Mouse (Mus musculus) stomach, embryonic 14.5 days (tissue): Measurements from ENCODE around the gene Rag2. TPM values are rescaled to one million over a fixed set of nuclear protein-coding genes. Genes with fewer than 3 reads are reported as not detected.

Experiments used
- ATAC-seq: fragments of 200-750 bp; cut with Nextera tagmentation; 2 replicates; pipeline ENCODE4 v1.8.0; 2017; ENCODE audit warnings: low read depth, moderate TSS enrichment; ENCODE audit not compliant: insufficient number of reproducible peaks, insufficient read depth, low FRiP score
- H3K27ac ChIP-seq: fragments of 300-500 bp; sonication (generic); 2 replicates; pipeline ENCODE4 v1.5.1; 2014; ENCODE audit warnings: mild to moderate bottlenecking, low read length, moderate library complexity, mixed read lengths
- H3K27me3 ChIP-seq: fragments of 300-500 bp; sonication (generic); 2 replicates; pipeline ENCODE4 v1.6.1; 2014; ENCODE audit warnings: low read length, control low read depth, mixed read lengths; ENCODE audit not compliant: control insufficient read depth, insufficient read depth
- H3K36me3 ChIP-seq: fragments of 300-500 bp; sonication (generic); 2 replicates; pipeline ENCODE4 v1.6.1; 2014; ENCODE audit warnings: mild to moderate bottlenecking, control low read depth, low read length, moderate library complexity, mixed read lengths; ENCODE audit not compliant: control insufficient read depth, insufficient read depth
- H3K4me1 ChIP-seq: fragments of 300-500 bp; sonication (generic); 2 replicates; pipeline ENCODE4 v1.6.1; 2014; ENCODE audit warnings: low read length, control low read depth, mixed read lengths; ENCODE audit not compliant: control insufficient read depth, insufficient read depth
- H3K4me2 ChIP-seq: fragments of 300-500 bp; sonication (generic); replicated peaks from 2 replicates; pipeline ENCODE4 v1.6.1; 2014; ENCODE audit warnings: low read depth, low read length, control low read depth
- H3K4me3 ChIP-seq: fragments of 300-500 bp; sonication (generic); 2 replicates; pipeline ENCODE4 v1.5.1; 2014; ENCODE audit warnings: low read depth, low read length, control low read depth
- H3K9ac ChIP-seq: fragments of 300-500 bp; sonication (generic); replicated peaks from 2 replicates; pipeline ENCODE4 v1.6.1; 2014; ENCODE audit warnings: low read depth, mild to moderate bottlenecking, control low read depth, low read length, moderate library complexity, mixed read lengths
- H3K9me3 ChIP-seq: fragments of 300-500 bp; sonication (generic); 2 replicates; pipeline ENCODE4 v1.6.1; 2016; ENCODE audit warnings: low read depth, low read length, control low read depth; ENCODE audit not compliant: control insufficient read depth
- WGBS: fragments of 180-500 bp; shearing (Covaris S2); extraction: QIAGEN DNeasy Blood & Tissue Kit; methylation state at CpG from one replicate; pipeline ENCODE4 v1.1.7; 2014; 5-methylcytosine and 5-hydroxymethylcytosine counted together
- polyA plus RNA-seq: library from polyadenylated mRNA; unstranded; fragments of >200 nt; fragmentation: Nextera tagmentation; extraction: Ambion mirVana; gene quantifications from 2 replicates; pipeline ENCODE4 v1.2.1, GENCODE M21; 2014

Rag2 gene
- polyA plus RNA-seq = not detected in 2 replicates

GRCm38 (mm10) chr2:101624526-101624925 is at the start of gene Rag2:
Gene Rag2 (plus strand): TSS chr2:101624718.
- Histone ChIP-seq H3K27ac (no peak within 1 kb of the TSS), H3K4me2 (no peak within 1 kb of the TSS), H3K9ac (no peak within 1 kb of the TSS), H3K4me3 (no peak within 1 kb of the TSS), H3K27me3 (no peaks in the 10 kb centered on the region), H3K36me3 (no peaks in the 10 kb centered on the region), H3K4me1 (no peaks in the 10 kb centered on the region; the same call in 1 of the 2 replicates), H3K9me3 (no peaks in the 10 kb centered on the region)
- no peak for ATAC-seq
- 36% methylated on average over 4 of the region's 4 CpGs for WGBS

GRCm38 (mm10) chr2:101577243-101577642 is 47.3 kb upstream of the Rag2 start:
- Histone ChIP-seq H3K9ac (no peak overlapping the region), H3K9me3 (no peaks in the 10 kb centered on the region), H3K4me3 (no peak overlapping the region), H3K27ac (no peak overlapping the region), H3K4me2 (no peak overlapping the region), H3K36me3 (no peaks in the 10 kb centered on the region), H3K4me1 (no peaks in the 10 kb centered on the region), H3K27me3 (no peaks in the 10 kb centered on the region)
- WGBS = 48% methylated on average over 4 of the region's 4 CpGs
- no peak for ATAC-seq

GRCm38 (mm10) chr2:101580027-101580426 is 44.5 kb upstream of the Rag2 start:
- Histone ChIP-seq H3K4me1 (no peaks in the 10 kb centered on the region), H3K9ac (no peak overlapping the region), H3K4me2 (no peak overlapping the region), H3K4me3 (no peak overlapping the region), H3K27me3 (no peaks in the 10 kb centered on the region), H3K27ac (no peak overlapping the region), H3K36me3 (no peaks in the 10 kb centered on the region), H3K9me3 (no peaks in the 10 kb centered on the region)
- no peak for ATAC-seq
- 89% methylated on average over 2 of the region's 2 CpGs for WGBS

- H3K27ac ChIP-seq = no peak overlapping the region
- H3K36me3 ChIP-seq = no peaks in the 10 kb centered on the region
- ATAC-seq = no peak
- 71% methylated on average over 1 of the region's 1 CpGs for WGBS
- H3K27me3 ChIP-seq = no peaks in the 10 kb centered on the region
- H3K4me2 ChIP-seq = no peak overlapping the region
- no peaks in the 10 kb centered on the region for H3K9me3 ChIP-seq
- no peaks in the 10 kb centered on the region for H3K4me1 ChIP-seq
- no peak overlapping the region for H3K4me3 ChIP-seq
- H3K9ac ChIP-seq = no peak overlapping the region
These were observed 44.1 kb upstream of the Rag2 start for GRCm38 (mm10) chr2:101580428-101580827.

GRCm38 (mm10) chr2:101580977-101581376 is 43.5 kb upstream of the Rag2 start:
- no peak overlapping the region for H3K27ac ChIP-seq
- ATAC-seq = no peak
- no peaks in the 10 kb centered on the region for H3K4me1 ChIP-seq
- H3K4me2 ChIP-seq = no peak overlapping the region
- 73% methylated on average over 3 of the region's 3 CpGs for WGBS
- H3K9ac ChIP-seq = no peak overlapping the region
- no peaks in the 10 kb centered on the region for H3K9me3 ChIP-seq
- H3K4me3 ChIP-seq = no peak overlapping the region
- no peaks in the 10 kb centered on the region for H3K27me3 ChIP-seq
- no peaks in the 10 kb centered on the region for H3K36me3 ChIP-seq

- no peaks in the 10 kb centered on the region for H3K27me3 ChIP-seq
- 90% methylated on average over 3 of the region's 3 CpGs for WGBS
- no peak overlapping the region for H3K4me3 ChIP-seq
- no peak overlapping the region for H3K4me2 ChIP-seq
- H3K9me3 ChIP-seq = no peaks in the 10 kb centered on the region
- H3K9ac ChIP-seq = no peak overlapping the region
- no peaks in the 10 kb centered on the region for H3K36me3 ChIP-seq
- no peak for ATAC-seq
- H3K4me1 ChIP-seq = no peaks in the 10 kb centered on the region
- no peak overlapping the region for H3K27ac ChIP-seq
These were observed 43.1 kb upstream of the Rag2 start for GRCm38 (mm10) chr2:101581418-101581817.

GRCm38 (mm10) chr2:101591356-101591755 is 33.2 kb upstream of the Rag2 start:
- no peak for ATAC-seq
- no peaks in the 10 kb centered on the region for H3K27me3 ChIP-seq
- WGBS = 67% methylated on average over 8 of the region's 8 CpGs
- H3K36me3 ChIP-seq = no peaks in the 10 kb centered on the region
- H3K27ac ChIP-seq = no peak overlapping the region
- H3K9me3 ChIP-seq = no peaks in the 10 kb centered on the region
- no peak overlapping the region for H3K4me3 ChIP-seq
- no peaks in the 10 kb centered on the region for H3K4me1 ChIP-seq
- H3K4me2 ChIP-seq = no peak overlapping the region
- H3K9ac ChIP-seq = no peak overlapping the region

GRCm38 (mm10) chr2:101592023-101592841 is 32.3 kb upstream of the Rag2 start:
- no peak for ATAC-seq
- Histone ChIP-seq H3K27ac (no peak overlapping the region), H3K9me3 (no peaks in the 10 kb centered on the region), H3K36me3 (no peaks in the 10 kb centered on the region), H3K4me1 (no peaks in the 10 kb centered on the region), H3K4me2 (no peak overlapping the region), H3K4me3 (no peak overlapping the region), H3K9ac (no peak overlapping the region), H3K27me3 (no peaks in the 10 kb centered on the region)
- WGBS = 25% methylated on average over 10 of the region's 10 CpGs

GRCm38 (mm10) chr2:101592886-101593285 is 31.6 kb upstream of the Rag2 start:
- no peak overlapping the region for H3K27ac ChIP-seq
- H3K4me2 ChIP-seq = no peak overlapping the region
- no peaks in the 10 kb centered on the region for H3K27me3 ChIP-seq
- WGBS = 50% methylated on average over 8 of the region's 8 CpGs
- ATAC-seq = no peak
- H3K4me3 ChIP-seq = no peak overlapping the region
- H3K9ac ChIP-seq = no peak overlapping the region
- no peaks in the 10 kb centered on the region for H3K36me3 ChIP-seq
- H3K4me1 ChIP-seq = no peaks in the 10 kb centered on the region
- no peaks in the 10 kb centered on the region for H3K9me3 ChIP-seq
